Mouse (Mus musculus) adrenal gland (tissue): Measurements from ENCODE around the gene Lsm7.

Experiments
- microRNA-seq, 2 experiments: library from miRNA; unstranded; fragments of <30 nt; microRNA quantifications; one replicate each; pipeline ENCODE4; 2019

Gene Lsm7

Small RNA genes lying within 50 kb of the gene (microRNA-seq; reads per million reads assigned to microRNA genes)
- 2.9 to 5.8 reads per million in 2 experiments for gene Mir1982
